Mouse (Mus musculus): ENCODE data around the gene Gm11634.

DNA sequence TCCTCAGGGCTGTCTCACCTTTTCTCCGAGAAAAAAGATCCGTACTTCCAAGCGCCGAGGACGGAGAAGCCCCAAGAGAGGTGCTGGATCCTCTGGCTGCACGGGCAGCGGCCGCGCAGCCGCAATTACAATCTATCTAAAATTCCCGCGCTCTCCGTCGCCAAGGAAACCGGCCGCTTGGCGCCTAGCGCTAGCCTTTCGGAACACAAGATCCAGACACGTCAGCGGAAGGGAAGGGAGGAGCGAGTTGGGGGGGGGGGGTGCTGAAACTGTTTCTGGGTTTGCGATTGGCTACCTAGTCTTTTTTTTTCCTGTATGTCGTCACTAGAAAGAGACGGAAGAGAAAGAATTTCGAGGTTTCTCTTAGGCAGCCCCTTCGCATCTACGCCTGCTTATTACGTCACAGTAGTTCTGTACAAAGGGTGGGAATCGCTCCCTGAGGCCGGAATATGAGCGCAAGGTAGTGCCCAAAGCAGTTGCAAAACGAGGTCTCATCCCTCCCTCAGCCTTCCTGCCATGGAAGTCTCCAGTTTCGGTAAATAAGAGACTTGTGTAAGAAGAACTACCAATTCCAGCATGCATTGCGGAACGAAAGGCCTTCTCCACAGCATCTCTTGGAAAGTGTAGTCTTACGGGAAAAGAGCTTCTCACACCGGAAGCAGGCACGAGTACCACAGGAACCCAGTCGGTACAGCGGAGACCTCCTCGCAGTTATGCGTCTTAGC lies 47.1 kb downstream of the Gm11634 start, which contains the start of the genes Brca1 and Nbr1:
- no peak for TF ChIP-seq CTCF (conservative IDR thresholded peaks at IDR 0.05; ENCODE audit: low read length)
- no peak for TF ChIP-seq POU5F1 (IDR thresholded peaks at IDR 0.05; ENCODE audit: borderline replicate concordance, low read length)
